Mouse (Mus musculus) colon, adult 2 months (tissue): Measurements from ENCODE around the gene Itpkb. TPM values are rescaled to one million over a fixed set of nuclear protein-coding genes. Genes with fewer than 3 reads are reported as not detected.

Source experiments
- polyA plus RNA-seq: library from polyadenylated mRNA; depleted of rRNA; stranded (reverse); fragments of >200 nt; gene quantifications from 2 replicates; pipeline ENCODE4 v1.2.3, GENCODE M21; 2012; rRNA removed

Itpkb gene
- polyA plus RNA-seq = 11.1 and 11.2 TPM in 2 replicates

GRCm38 (mm10) chr1:180330145-180330706 lies at the start of gene Itpkb:
Gene Itpkb (plus strand): TSS chr1:180330485.

Other genes starting within 250 kb of the Itpkb start
- gene Coq8a, start 130.9 kb upstream of the Itpkb start, polyA plus RNA-seq = 24.3 and 26.9 TPM in 2 replicates
- 36.6 and 44.9 TPM in 2 replicates for gene Psen2, start 67.0 kb upstream of the Itpkb start, polyA plus RNA-seq
- 55.6 and 108 TPM in 2 replicates for gene Stum, start 153.0 kb downstream of the Itpkb start, polyA plus RNA-seq
- 15.4 and 17.2 TPM in 2 replicates for gene Parp1, start 238.4 kb downstream of the Itpkb start, polyA plus RNA-seq